Mouse (Mus musculus) midbrain, embryonic 10.5 days (tissue): Measurements from ENCODE around the gene Olfr1259. TPM values are rescaled to one million over a fixed set of nuclear protein-coding genes. Genes with fewer than 3 reads are reported as not detected.
"Not testable (repeated sequence)": the region's sequence is repeated elsewhere in the genome, so short reads cannot be mapped to it uniquely, and the experiment has no call there.

ENCODE experiments used
- DNase-seq: peaks from one replicate; pipeline ENCODE4 v3.0.0-alpha.2; 2017; ENCODE audit warnings: low spot score
- H3K27ac ChIP-seq: fragments of 300-500 bp; sonication (generic); replicated peaks from 2 replicates; pipeline ENCODE4 v1.5.1; 2016; ENCODE audit warnings: mild to moderate bottlenecking
- H3K27me3 ChIP-seq: fragments of 300-500 bp; sonication (generic); 2 replicates; pipeline ENCODE4 v1.6.1; 2016; ENCODE audit warnings: low read depth, mild to moderate bottlenecking; ENCODE audit not compliant: poor library complexity, severe bottlenecking
- H3K36me3 ChIP-seq: fragments of 300-500 bp; sonication (generic); 2 replicates; pipeline ENCODE4 v1.6.1; 2016; ENCODE audit warnings: mild to moderate bottlenecking, moderate library complexity
- H3K4me1 ChIP-seq: fragments of 300-500 bp; sonication (generic); 2 replicates; pipeline ENCODE4 v1.6.1; 2016
- H3K4me3 ChIP-seq: fragments of 300-500 bp; sonication (generic); 2 replicates; pipeline ENCODE4 v1.5.1; 2016; ENCODE audit warnings: mild to moderate bottlenecking, moderate library complexity
- H3K9me3 ChIP-seq: fragments of 300-500 bp; sonication (generic); replicated peaks from 2 replicates; pipeline ENCODE4 v1.6.1; 2016; ENCODE audit warnings: mild to moderate bottlenecking
- WGBS: fragments of 180-500 bp; shearing (Covaris S2); methylation state at CpG from one replicate; pipeline ENCODE4 v1.1.7; 2016; 5-methylcytosine and 5-hydroxymethylcytosine counted together
- polyA plus RNA-seq: library from polyadenylated mRNA; unstranded; fragments of >200 nt; fragmentation: Nextera tagmentation; extraction: Ambion mirVana; gene quantifications from 2 replicates; pipeline ENCODE4 v1.2.1, GENCODE M21; 2016

The Olfr1259 gene
- not detected in 2 replicates for polyA plus RNA-seq

GRCm38 (mm10) chr2:89948564-89948963, at the start of gene Olfr1259:
Gene Olfr1259 (minus strand): TSS chr2:89948664.
- Histone ChIP-seq H3K27me3 (no peaks in the 10 kb centered on the region), H3K9me3 (no peaks in the 10 kb centered on the region), H3K4me1 (no peaks in the 10 kb centered on the region), H3K27ac (no peak within 1 kb of the TSS), H3K36me3 (no peaks in the 10 kb centered on the region), H3K4me3 (no peak within 1 kb of the TSS)
- WGBS = 89% methylated on average over 5 of the region's 5 CpGs
- DNase-seq = no peak

DNA sequence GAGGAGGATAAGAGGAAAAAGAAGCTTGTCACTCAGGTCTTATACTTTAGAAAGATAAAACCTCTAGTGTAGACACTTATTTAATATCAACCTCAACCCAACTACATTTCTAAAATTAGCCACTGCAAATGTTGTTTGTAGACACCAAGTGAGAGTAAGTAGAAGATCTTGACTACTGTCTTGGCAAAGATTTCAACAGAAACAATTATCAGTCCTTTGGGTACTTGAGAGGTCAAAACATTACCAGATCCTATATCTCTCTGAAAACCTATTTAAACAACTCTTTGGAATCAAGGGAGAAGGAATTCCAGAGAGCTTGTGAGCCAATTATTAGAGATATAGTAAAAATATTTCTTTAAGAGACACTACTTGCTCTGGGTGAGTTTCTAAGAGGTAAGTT, 42.5 kb upstream of the Olfr1259 start, which contains the start of gene Olfr1261:
TSS of gene Olfr1261 (plus strand) at position 301 of the 400 bp plus-strand sequence.
- Histone ChIP-seq H3K4me1 (no peaks in the 10 kb centered on the region), H3K36me3 (no peaks in the 10 kb centered on the region), H3K27me3 (no peaks in the 10 kb centered on the region), H3K4me3 (no peak within 1 kb of the TSS), H3K9me3 (no peaks in the 10 kb centered on the region), H3K27ac (no peak within 1 kb of the TSS)
- DNase-seq = no peak

DNA sequence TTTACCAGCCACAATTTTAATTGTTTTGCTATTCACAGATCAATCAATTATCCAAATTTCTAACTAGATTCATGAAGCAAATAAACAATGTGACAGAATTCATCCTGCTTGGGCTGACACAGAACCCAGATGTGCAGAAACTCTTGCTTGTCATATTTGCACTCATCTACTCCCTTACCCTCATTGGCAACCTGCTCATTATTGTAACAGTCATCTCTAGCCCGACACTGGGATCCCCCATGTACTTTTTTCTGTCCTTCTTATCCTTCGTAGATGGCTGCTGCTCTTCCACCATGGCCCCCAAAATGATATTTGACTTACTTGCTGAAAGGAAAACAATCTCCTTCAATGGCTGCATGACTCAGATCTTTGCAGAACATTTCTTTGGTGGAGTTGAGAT, 29.2 kb upstream of the Olfr1259 start:
- Histone ChIP-seq H3K4me3 (no peak overlapping the region), H3K27ac (no peak overlapping the region), H3K9me3 (no peaks in the 10 kb centered on the region), H3K36me3 (no peaks in the 10 kb centered on the region), H3K27me3 (no peaks in the 10 kb centered on the region), H3K4me1 (no peaks in the 10 kb centered on the region)
- no peak for DNase-seq
- 99% methylated on average over 2 of the region's 2 CpGs for WGBS

DNA sequence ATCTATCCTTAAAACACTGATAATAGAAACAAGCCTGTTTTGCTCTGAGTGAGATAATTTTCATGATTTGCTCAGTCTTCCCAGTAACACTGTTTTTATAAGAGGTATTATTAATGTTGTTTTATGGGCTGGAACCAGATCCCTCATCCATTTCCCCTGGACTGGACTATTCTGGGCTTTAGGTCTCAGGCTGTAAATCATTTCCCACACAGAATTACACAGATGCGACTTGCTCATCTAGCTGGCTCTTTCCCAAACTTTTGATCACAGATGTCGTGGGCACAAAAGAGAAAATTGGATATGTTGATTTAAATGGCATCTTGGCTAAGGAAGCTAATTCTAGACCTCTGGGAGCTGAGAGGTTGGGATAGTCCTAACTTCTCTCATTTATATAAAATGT, 25.7 kb upstream of the Olfr1259 start, which contains the start of gene Olfr1260:
TSS of gene Olfr1260 (plus strand) at position 157 of the 400 bp plus-strand sequence.
- WGBS = 82% methylated on average over 2 of the region's 2 CpGs
- Histone ChIP-seq H3K27ac (no peak within 1 kb of the TSS), H3K36me3 (no peaks in the 10 kb centered on the region), H3K4me3 (no peak within 1 kb of the TSS), H3K4me1 (no peaks in the 10 kb centered on the region), H3K27me3 (no peaks in the 10 kb centered on the region), H3K9me3 (no peaks in the 10 kb centered on the region)
- DNase-seq = no peak

DNA sequence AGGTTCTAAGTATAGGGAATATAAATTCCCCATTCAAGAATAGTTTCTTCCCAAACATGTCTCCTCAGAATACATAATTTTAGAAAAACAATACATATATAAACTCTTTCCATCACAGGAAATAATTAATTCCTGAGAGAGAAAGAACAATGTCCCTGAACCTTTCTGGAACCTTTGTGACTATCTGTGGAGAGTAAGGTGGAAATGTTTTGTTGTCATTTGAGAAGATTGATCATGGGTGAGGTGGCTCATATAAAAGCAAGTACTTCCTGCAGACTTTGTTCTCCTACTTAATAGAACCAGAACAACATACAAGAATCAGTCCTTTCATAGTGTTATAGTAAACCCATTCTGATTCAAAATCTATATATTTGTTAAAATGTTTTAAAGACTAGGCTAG, 21.5 kb downstream of the Olfr1259 start, which contains the start of gene Olfr1258:
TSS of gene Olfr1258 (plus strand) at position 301 of the 400 bp plus-strand sequence.
- Histone ChIP-seq H3K36me3 (no peaks in the 10 kb centered on the region), H3K4me3 (no peak within 1 kb of the TSS), H3K27ac (no peak within 1 kb of the TSS), H3K9me3 (no peaks in the 10 kb centered on the region), H3K4me1 (no peaks in the 10 kb centered on the region), H3K27me3 (no peaks in the 10 kb centered on the region)
- no peak for DNase-seq

- not testable (repeated sequence) for H3K4me1 ChIP-seq, DNase-seq, H3K4me3 ChIP-seq, H3K36me3 ChIP-seq, H3K9me3 ChIP-seq, H3K27ac ChIP-seq, H3K27me3 ChIP-seq
- WGBS = 95% methylated on average over 8 of the region's 9 CpGs
Measured at GRCm38 (mm10) chr2:89912616-89913015, 35.8 kb downstream of the Olfr1259 start.

Other genes starting within 250 kb of the Olfr1259 start
- not detected in 2 replicates for gene Olfr1252, start 223.7 kb downstream of the Olfr1259 start, polyA plus RNA-seq
- gene Olfr1253, start 191.6 kb downstream of the Olfr1259 start, polyA plus RNA-seq = not detected in 2 replicates
- not detected in 2 replicates for gene Olfr1254, start 155.0 kb downstream of the Olfr1259 start, polyA plus RNA-seq
- not detected in 2 replicates for gene Olfr1255, start 136.6 kb downstream of the Olfr1259 start, polyA plus RNA-seq
- not detected in 2 replicates for gene Olfr1256, start 107.1 kb downstream of the Olfr1259 start, polyA plus RNA-seq
- gene Olfr48, start 100.5 kb downstream of the Olfr1259 start, polyA plus RNA-seq = not detected in 2 replicates
- not detected in 2 replicates for gene Olfr1257, start 70.2 kb downstream of the Olfr1259 start, polyA plus RNA-seq
- not detected in 2 replicates for gene Olfr1258, start 21.4 kb downstream of the Olfr1259 start, polyA plus RNA-seq
- gene Olfr1260, start 25.7 kb upstream of the Olfr1259 start, polyA plus RNA-seq = not detected in 2 replicates
- gene Olfr1261, start 42.6 kb upstream of the Olfr1259 start, polyA plus RNA-seq = not detected in 2 replicates
- gene Olfr1262, start 51.5 kb upstream of the Olfr1259 start, polyA plus RNA-seq = not detected in 2 replicates
- not detected in 2 replicates for gene Olfr1263, start 63.5 kb upstream of the Olfr1259 start, polyA plus RNA-seq
- not detected in 2 replicates for gene Olfr1264, start 76.9 kb upstream of the Olfr1259 start, polyA plus RNA-seq
- gene Olfr1265, start 86.7 kb upstream of the Olfr1259 start, polyA plus RNA-seq = not detected in 2 replicates
- gene Olfr140, start 114.9 kb upstream of the Olfr1259 start, polyA plus RNA-seq = not detected in 2 replicates
- not detected in 2 replicates for gene Olfr1269, start 172.7 kb upstream of the Olfr1259 start, polyA plus RNA-seq
- not detected in 2 replicates for gene Olfr32, start 193.6 kb upstream of the Olfr1259 start, polyA plus RNA-seq
- not detected in 2 replicates for gene Olfr1270, start 204.4 kb upstream of the Olfr1259 start, polyA plus RNA-seq